In genomic region chr1:172525027-172525764, GRCm38 (mm10) we compare ENCODE assay signal across 8 mouse cellular contexts. TPM values are rescaled to one million over a fixed set of nuclear protein-coding genes. Genes with fewer than 3 reads are reported as not detected.
DNase-seq lines count a peak whose midpoint lies in the region; ATAC-seq and TF ChIP-seq lines count a peak whose summit lies in the region.

No protein-coding gene starts in this region.

- TF ChIP-seq CTCF in left cerebral cortex, adult 2 months (IDR thresholded peaks at IDR 0.05): peak; percentile 25
- peak; percentile 34; the same call in 1 of the 2 replicates for TF ChIP-seq CTCF in bone marrow, adult 2 months (IDR thresholded peaks at IDR 0.05; ENCODE audit: control insufficient read depth, insufficient read depth, low read length)

- ATAC-seq in monocyte, adult 5-6 weeks (replicated peaks; ENCODE audit: insufficient number of reproducible peaks, low FRiP score, low TSS enrichment, poor library complexity, severe bottlenecking): 0 out of 2 replicates have a peak, but pooled peaks have one; percentile 14

- no peak for TF ChIP-seq POLR2A in bone marrow, adult 2 months (IDR thresholded peaks at IDR 0.05; ENCODE audit: borderline replicate concordance, control insufficient read depth, low read depth, low read length)

- DNase-seq in left cerebral cortex, adult 2 months (ENCODE audit: extremely low spot score in 1 of 2, low spot score in 2 of 2): no peak
- DNase-seq in left cerebral cortex, adult 18-20 months (ENCODE audit: low spot score in 2 of 2): no peak
- DNase-seq in heart, postnatal 10 days: peak; percentile 73
- peak; percentile 57 to 65 for DNase-seq in kidney, postnatal 36 days
- no peak for DNase-seq in ovary, postnatal 36 days (ENCODE audit: low spot score)
- no peak for DNase-seq in thymus, postnatal 25 days

- peaks cover 4% of the 10 kb centered on the region; the same call in 1 of the 2 replicates for H3K4me1 ChIP-seq in bone marrow, adult 2 months (ENCODE audit: control insufficient read depth, insufficient read depth, low read length)

- no peak overlapping the region for H3K27ac ChIP-seq in left cerebral cortex, adult 2 months
- no peak overlapping the region; the same call in 1 of the 2 replicates for H3K27ac ChIP-seq in bone marrow, adult 2 months (ENCODE audit: control insufficient read depth, insufficient read depth, low read depth, low read length, poor library complexity)

- 4% methylated on average over 15 of the region's 15 CpGs for WGBS in bone marrow, adult 2 months

- H3K4me3 ChIP-seq in left cerebral cortex, adult 2 months: no peak overlapping the region
- H3K4me3 ChIP-seq in bone marrow, adult 2 months (replicated peaks; ENCODE audit: control insufficient read depth, low read depth, low read length): peak overlapping the region; percentile 41

- intact Hi-C loops in left cerebral cortex, adult 2 months (cut with DNase I): no loop called here
- intact Hi-C loops in heart, postnatal 10 days (cut with DNase I): loop anchor here (1.0 kb wide), 1 partner anchor 24 kb away; no protein-coding TSS in a partner anchor

RNA-seq across cellular contexts. Expression of gene Cfap45, which starts 4.6 kb away (rescaled TPM):
- total RNA-seq in left cerebral cortex, adult 2 months (2021): 1 to 10 TPM; 4.5 to 5.2 TPM
- total RNA-seq in left cerebral cortex, adult 18-20 months (2021): 1 to 10 TPM; 2.9 to 4.2 TPM
- 0.47 and 5.2 TPM in 2 replicates for polyA plus RNA-seq in bone marrow, adult 2 months (2011; ENCODE audit: insufficient read depth, insufficient read length, low replicate concordance, missing spikeins)
- 1 to 10 TPM; 1.8 to 2.8 TPM for total RNA-seq in heart, postnatal 10 days (2021)
- total RNA-seq in monocyte, adult 5-6 weeks (2017): 7.5 TPM in 1 of 3 replicates, not detected in the others

RNA-seq across cellular contexts. Expression of gene Tagln2, which starts 25.3 kb away (rescaled TPM):
- 10 to 100 TPM in 1 of 2 experiments, 1 to 10 TPM in 1; 9.3 to 12.4 TPM for total RNA-seq in left cerebral cortex, adult 2 months (2021)
- 10 to 100 TPM in 1 of 2 experiments, 1 to 10 TPM in 1; 8.2 to 12.3 TPM for total RNA-seq in left cerebral cortex, adult 18-20 months (2021)
- 66.2 and 153 TPM in 2 replicates for polyA plus RNA-seq in bone marrow, adult 2 months (2011; ENCODE audit: insufficient read depth, insufficient read length, low replicate concordance, missing spikeins)
- total RNA-seq in heart, postnatal 10 days (2021): 100 to 1,000 TPM; 173 to 178 TPM
- 185 to 298 TPM (median 202 TPM) in 3 replicates for total RNA-seq in monocyte, adult 5-6 weeks (2017)

RNA-seq across cellular contexts. Expression of gene Vsig8, which starts 30.5 kb away (rescaled TPM):
- under 1 TPM; 0.23 to 0.26 TPM for total RNA-seq in left cerebral cortex, adult 2 months (2021)
- under 1 TPM; 0.21 to 0.23 TPM for total RNA-seq in left cerebral cortex, adult 18-20 months (2021)
- polyA plus RNA-seq in bone marrow, adult 2 months (2011; ENCODE audit: insufficient read depth, insufficient read length, low replicate concordance, missing spikeins): not detected in 2 replicates
- total RNA-seq in heart, postnatal 10 days (2021): under 1 TPM in 1 of 2 experiments, not detected in 1; 0.24 TPM
- total RNA-seq in monocyte, adult 5-6 weeks (2017): not detected in 3 replicates

RNA-seq across cellular contexts. Expression of gene Igsf9, which starts 43.6 kb away (rescaled TPM):
- total RNA-seq in left cerebral cortex, adult 2 months (2021): 10 to 100 TPM; 12.5 to 12.8 TPM
- total RNA-seq in left cerebral cortex, adult 18-20 months (2021): 1 to 10 TPM; 6.3 to 7.0 TPM
- 3.1 and 3.7 TPM in 2 replicates for polyA plus RNA-seq in bone marrow, adult 2 months (2011; ENCODE audit: insufficient read depth, insufficient read length, low replicate concordance, missing spikeins)
- total RNA-seq in heart, postnatal 10 days (2021): 1 to 10 TPM; 1.0 to 1.4 TPM
- 1.1 to 6.0 TPM (median 1.2 TPM) in 3 replicates for total RNA-seq in monocyte, adult 5-6 weeks (2017)

RNA-seq across cellular contexts. Expression of gene Slamf9, which starts 50.0 kb away (rescaled TPM):
- under 1 TPM; 0.70 to 0.79 TPM for total RNA-seq in left cerebral cortex, adult 2 months (2021)
- total RNA-seq in left cerebral cortex, adult 18-20 months (2021): 1 to 10 TPM in 1 of 2 experiments, under 1 TPM in 1; 0.61 to 1.0 TPM
- polyA plus RNA-seq in bone marrow, adult 2 months (2011; ENCODE audit: insufficient read depth, insufficient read length, low replicate concordance, missing spikeins): 1.7 and 5.4 TPM in 2 replicates
- total RNA-seq in heart, postnatal 10 days (2021): 1 to 10 TPM; 1.3 to 1.4 TPM
- total RNA-seq in monocyte, adult 5-6 weeks (2017): 17.0 to 25.6 TPM (median 21.4 TPM) in 3 replicates

Comparison
In these comparisons a context has a peak if more than half of its experiments do, and no peak if none do; other contexts are left out.
1. DNase-seq: peak in heart, postnatal 10 days (2 of 2) and kidney, postnatal 36 days (2 of 2); none in left cerebral cortex, adult 2 months (0 of 2), left cerebral cortex, adult 18-20 months (0 of 2), ovary, postnatal 36 days (single experiment) and thymus, postnatal 25 days (single experiment).
2. RNA of gene Tagln2, which starts 25.3 kb away (total RNA-seq): 185 to 298 TPM in monocyte, adult 5-6 weeks and 173 to 178 TPM in heart, postnatal 10 days; 9.3 to 12.4 TPM in left cerebral cortex, adult 2 months and 8.2 to 12.3 TPM in left cerebral cortex, adult 18-20 months; every median in the first group is over 10 times any median in the second.